Mouse (Mus musculus): ENCODE measurements at regions not wholly inside any gene's neighbourhood (a gene's known extent, or its start where the extent isn't known, plus 50 kb on each side); places are given as distances from the start of the nearest gene placed in this dataset.

- intact Hi-C loops (cut with DNase I): no loop called here
- DNase-seq: no peak
Measured at GRCm38 (mm10) chr6:106876690-106877089, 76.8 kb upstream of the Crbn start.

- intact Hi-C loops (cut with DNase I): no loop called here
- no peak for DNase-seq
Measured at GRCm38 (mm10) chr6:106891879-106892638, 92.2 kb upstream of the Crbn start.

GRCm38 (mm10) chr6:106892639-106892934 is 92.7 kb upstream of the Crbn start:
- intact Hi-C loops (cut with DNase I): no loop called here
- no peak for DNase-seq

GRCm38 (mm10) chr6:106903953-106904683 is 104.2 kb upstream of the Crbn start:
- intact Hi-C loops (cut with DNase I): no loop called here
- no peak for DNase-seq

- DNase-seq: no peak
- intact Hi-C loops (cut with DNase I): no loop called here
Measured at GRCm38 (mm10) chr6:106915121-106915520, 115.2 kb upstream of the Crbn start.

GRCm38 (mm10) chr6:106916683-106917289 is 116.9 kb upstream of the Crbn start:
- intact Hi-C loops (cut with DNase I): no loop called here
- no peak for DNase-seq

GRCm38 (mm10) chr6:106920951-106921350 is 121.1 kb upstream of the Crbn start:
- no peak for DNase-seq
- intact Hi-C loops (cut with DNase I): no loop called here

- no peak for DNase-seq
- intact Hi-C loops (cut with DNase I): no loop called here
Measured at GRCm38 (mm10) chr6:106925486-106925885, 125.6 kb upstream of the Crbn start.

- intact Hi-C loops (cut with DNase I): no loop called here
- DNase-seq: no peak
Measured at GRCm38 (mm10) chr6:106933584-106933983, 133.7 kb upstream of the Crbn start.

- intact Hi-C loops (cut with DNase I): no loop called here
- no peak for DNase-seq
Measured at GRCm38 (mm10) chr6:106946227-106946927, 146.5 kb upstream of the Crbn start.

- intact Hi-C loops (cut with DNase I): no loop called here
Measured at GRCm38 (mm10) chr6:106950909-106951308, 151.0 kb upstream of the Crbn start.

GRCm38 (mm10) chr6:106961320-106961719 is 161.4 kb upstream of the Crbn start:
- intact Hi-C loops (cut with DNase I): no loop called here

More at GRCm38 (mm10) chr6:106950909-106951308, 151.0 kb upstream of the Crbn start:
- no peak for DNase-seq

GRCm38 (mm10) chr6:106964337-106964736 is 164.5 kb upstream of the Crbn start:
- no peak for DNase-seq
- intact Hi-C loops (cut with DNase I): no loop called here

More at GRCm38 (mm10) chr6:106961320-106961719, 161.4 kb upstream of the Crbn start:
- DNase-seq: no peak

GRCm38 (mm10) chr6:106975439-106975838 is 175.6 kb upstream of the Crbn start:
- DNase-seq: no peak
- intact Hi-C loops (cut with DNase I): no loop called here

- intact Hi-C loops (cut with DNase I): no loop called here
Measured at GRCm38 (mm10) chr6:106978721-106979120, 178.8 kb upstream of the Crbn start.

GRCm38 (mm10) chr6:106979755-106980154 is 179.9 kb upstream of the Crbn start:
- no peak for DNase-seq
- intact Hi-C loops (cut with DNase I): no loop called here

More at GRCm38 (mm10) chr6:106978721-106979120, 178.8 kb upstream of the Crbn start:
- DNase-seq: no peak

GRCm38 (mm10) chr6:106980188-106980587 is 180.3 kb upstream of the Crbn start:
- intact Hi-C loops (cut with DNase I): no loop called here

GRCm38 (mm10) chr6:106981232-106981631 is 181.4 kb upstream of the Crbn start:
- intact Hi-C loops (cut with DNase I): no loop called here
- DNase-seq: no peak

More at GRCm38 (mm10) chr6:106980188-106980587, 180.3 kb upstream of the Crbn start:
- DNase-seq: no peak

- intact Hi-C loops (cut with DNase I): no loop called here
- no peak for DNase-seq
Measured at GRCm38 (mm10) chr6:106985132-106985801, 185.4 kb upstream of the Crbn start.

- no peak for DNase-seq
- intact Hi-C loops (cut with DNase I): no loop called here
Measured at GRCm38 (mm10) chr6:106991586-106991985, 191.7 kb upstream of the Crbn start.

Measured in gastrocnemius, postnatal 36 days (tissue).